Mouse (Mus musculus) liver, embryonic 11.5 days (tissue): Measurements from ENCODE around the gene Ttc7b. TPM values are rescaled to one million over a fixed set of nuclear protein-coding genes. Genes with fewer than 3 reads are reported as not detected.

Experiments used
- ATAC-seq: fragments of 200-750 bp; cut with Nextera tagmentation; replicated peaks from 2 replicates; pipeline ENCODE4 v1.8.0; 2017; ENCODE audit warnings: moderate number of reproducible peaks, mild to moderate bottlenecking, moderate TSS enrichment, moderate library complexity; ENCODE audit not compliant: low FRiP score
- DNase-seq: peaks from one replicate; pipeline ENCODE4 v3.0.0-alpha.2; 2017; ENCODE audit warnings: low spot score
- H3K27ac ChIP-seq: fragments of 300-500 bp; sonication (generic); 2 replicates; pipeline ENCODE4 v1.5.1; 2014; ENCODE audit warnings: mild to moderate bottlenecking, low read depth, low read length, control low read depth
- H3K27me3 ChIP-seq: fragments of 300-500 bp; sonication (generic); replicated peaks from 2 replicates; pipeline ENCODE4 v1.6.1; 2014; ENCODE audit warnings: low read length, mixed read lengths; ENCODE audit not compliant: control insufficient read depth, insufficient read depth
- H3K36me3 ChIP-seq: fragments of 300-500 bp; sonication (generic); 2 replicates; pipeline ENCODE4 v1.6.1; 2014; ENCODE audit warnings: mild to moderate bottlenecking, low read length, moderate library complexity, mixed read lengths; ENCODE audit not compliant: control insufficient read depth, insufficient read depth
- H3K4me1 ChIP-seq: fragments of 300-500 bp; sonication (generic); replicated peaks from 2 replicates; pipeline ENCODE4 v1.6.1; 2014; ENCODE audit warnings: low read length, mixed read lengths; ENCODE audit not compliant: control insufficient read depth, insufficient read depth
- H3K4me2 ChIP-seq: fragments of 300-500 bp; sonication (generic); 2 replicates; pipeline ENCODE4 v1.6.1; 2014; ENCODE audit warnings: mild to moderate bottlenecking, control low read depth, moderate library complexity
- H3K4me3 ChIP-seq: fragments of 300-500 bp; sonication (generic); 2 replicates; pipeline ENCODE4 v1.5.1; 2014; ENCODE audit warnings: low read depth, low read length, control low read depth
- H3K9ac ChIP-seq: fragments of 300-500 bp; sonication (generic); 2 replicates; pipeline ENCODE4 v1.6.1; 2014; ENCODE audit warnings: low read depth, low read length, control low read depth
- H3K9me3 ChIP-seq: fragments of 300-500 bp; sonication (generic); 2 replicates; pipeline ENCODE4 v1.6.1; 2016; ENCODE audit warnings: low read length, inconsistent platforms, mixed read lengths; ENCODE audit not compliant: control insufficient read depth
- WGBS: fragments of 180-500 bp; shearing (Covaris S2); extraction: QIAGEN DNeasy Blood & Tissue Kit; methylation state at CpG from one replicate; pipeline ENCODE4 v1.1.7; 2014; 5-methylcytosine and 5-hydroxymethylcytosine counted together
- polyA plus RNA-seq: library from polyadenylated mRNA; unstranded; fragments of >200 nt; fragmentation: Nextera tagmentation; extraction: Ambion mirVana; gene quantifications from 2 replicates; pipeline ENCODE4 v1.2.1, GENCODE M21; 2014

Gene Ttc7b
- 5.6 and 6.2 TPM in 2 replicates for polyA plus RNA-seq

- no peaks in the 10 kb centered on the region for H3K27me3 ChIP-seq
- H3K27ac ChIP-seq = peak within 1 kb of the TSS; percentile 46
- WGBS = 3% methylated on average over 28 of the region's 42 CpGs
- no peaks in the 10 kb centered on the region for H3K9me3 ChIP-seq
- H3K36me3 ChIP-seq = no peaks in the 10 kb centered on the region
- peak within 1 kb of the TSS; percentile 79 for H3K4me3 ChIP-seq
- peaks cover 21% of the 10 kb centered on the region for H3K4me1 ChIP-seq
- ATAC-seq = peak; percentile 84
- peak within 1 kb of the TSS; percentile 83 for H3K9ac ChIP-seq
- peak; percentile 53 for DNase-seq
- peak within 1 kb of the TSS; percentile 81 for H3K4me2 ChIP-seq
Observed at GRCm38 (mm10) chr12:100520794-100521186, at the start of gene Ttc7b. TSS of gene Ttc7b (minus strand) at chr12:100520826.

DNA sequence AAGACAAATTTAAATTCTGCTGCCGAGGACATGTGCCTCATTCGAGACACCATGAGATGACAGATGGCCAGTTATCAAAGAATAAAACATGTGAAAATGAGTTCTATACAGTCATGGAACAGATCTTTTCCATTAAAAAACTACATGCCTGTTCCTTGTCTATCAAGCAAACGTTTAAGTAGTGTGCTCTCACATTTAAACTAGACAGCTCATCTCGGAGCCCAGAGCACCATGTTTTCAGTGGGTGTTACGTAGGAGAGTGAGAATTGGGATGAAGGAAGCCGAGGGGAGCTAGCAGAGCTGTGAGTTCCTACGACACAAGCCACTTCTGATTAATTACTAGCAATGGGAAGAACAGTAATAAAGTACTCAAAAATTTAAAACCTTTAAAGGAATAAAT, 48.2 kb upstream of the Ttc7b start:
- H3K4me3 ChIP-seq = no peak overlapping the region

DNA sequence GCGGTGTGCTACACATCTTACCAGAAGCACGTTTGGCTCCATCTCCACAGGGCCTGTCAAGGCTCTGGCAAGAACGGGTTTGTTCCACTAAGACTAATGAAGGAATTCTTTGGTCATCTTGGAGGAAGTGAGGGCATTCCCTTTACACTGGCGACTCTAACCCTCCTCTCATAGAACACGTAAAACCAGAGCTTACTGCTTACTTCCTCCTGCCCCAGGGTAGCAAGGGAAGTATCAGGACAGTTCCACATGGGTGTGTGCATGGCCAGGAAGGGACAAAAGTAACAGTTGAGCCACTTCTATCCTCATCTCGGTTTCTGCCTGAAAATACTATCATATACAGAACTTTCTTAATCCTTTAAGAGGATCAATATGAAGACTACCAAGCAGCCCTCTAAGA, 47.5 kb upstream of the Ttc7b start:
- 58% methylated on average over 6 of the region's 6 CpGs for WGBS
- H3K36me3 ChIP-seq = no peaks in the 10 kb centered on the region
- no peak overlapping the region for H3K4me2 ChIP-seq
- no peak overlapping the region for H3K4me3 ChIP-seq
- no peak for ATAC-seq
- H3K4me1 ChIP-seq = no peaks in the 10 kb centered on the region
- H3K9me3 ChIP-seq = no peaks in the 10 kb centered on the region
- no peak overlapping the region for H3K9ac ChIP-seq
- H3K27me3 ChIP-seq = no peaks in the 10 kb centered on the region
- H3K27ac ChIP-seq = no peak overlapping the region
- no peak for DNase-seq

More for the DNA sequence above, 48.2 kb upstream of the Ttc7b start:
- H3K9ac ChIP-seq = no peak overlapping the region
- WGBS = 87% methylated on average over 7 of the region's 7 CpGs
- H3K27ac ChIP-seq = no peak overlapping the region
- H3K4me1 ChIP-seq = no peaks in the 10 kb centered on the region
- DNase-seq (no peak), ATAC-seq (no peak)
- no peak overlapping the region for H3K4me2 ChIP-seq
- H3K9me3 ChIP-seq = no peaks in the 10 kb centered on the region
- no peaks in the 10 kb centered on the region for H3K36me3 ChIP-seq
- no peaks in the 10 kb centered on the region for H3K27me3 ChIP-seq

GRCm38 (mm10) chr12:100567627-100568026, 47.0 kb upstream of the Ttc7b start:
- no peaks in the 10 kb centered on the region for H3K4me1 ChIP-seq
- no peak overlapping the region for H3K9ac ChIP-seq
- no peaks in the 10 kb centered on the region for H3K9me3 ChIP-seq
- H3K36me3 ChIP-seq = no peaks in the 10 kb centered on the region
- H3K27ac ChIP-seq = no peak overlapping the region
- H3K4me3 ChIP-seq = no peak overlapping the region
- DNase-seq (no peak), ATAC-seq (no peak)
- WGBS = 67% methylated on average over 3 of the region's 3 CpGs
- no peak overlapping the region for H3K4me2 ChIP-seq
- no peaks in the 10 kb centered on the region for H3K27me3 ChIP-seq

DNA sequence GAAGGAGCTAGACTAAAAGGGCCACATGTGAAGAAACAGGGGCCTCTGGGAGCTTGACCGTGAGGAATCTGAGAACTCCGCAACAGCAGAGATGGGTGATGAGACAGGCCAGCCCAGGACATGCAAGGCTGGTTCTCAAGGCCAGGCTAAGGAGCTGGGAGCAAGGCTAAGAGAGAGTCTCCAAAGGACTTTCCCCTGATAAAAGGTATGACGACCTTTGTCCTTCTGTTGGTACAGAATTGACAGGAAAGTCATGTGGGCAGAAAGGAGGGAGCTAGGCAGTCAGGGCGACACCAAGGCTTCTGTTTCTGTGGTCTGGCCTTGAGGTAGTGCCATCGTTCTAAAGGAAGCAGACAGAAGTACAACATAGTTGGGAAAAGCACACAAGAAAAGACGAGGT, 33.0 kb upstream of the Ttc7b start:
- H3K27ac ChIP-seq = no peak overlapping the region
- DNase-seq (no peak), ATAC-seq (no peak)
- H3K4me1 ChIP-seq = no peaks in the 10 kb centered on the region
- H3K9me3 ChIP-seq = no peaks in the 10 kb centered on the region
- H3K27me3 ChIP-seq = no peaks in the 10 kb centered on the region
- 82% methylated on average over 6 of the region's 6 CpGs for WGBS
- H3K4me3 ChIP-seq = no peak overlapping the region
- no peak overlapping the region for H3K9ac ChIP-seq
- H3K36me3 ChIP-seq = no peaks in the 10 kb centered on the region
- no peak overlapping the region for H3K4me2 ChIP-seq

DNA sequence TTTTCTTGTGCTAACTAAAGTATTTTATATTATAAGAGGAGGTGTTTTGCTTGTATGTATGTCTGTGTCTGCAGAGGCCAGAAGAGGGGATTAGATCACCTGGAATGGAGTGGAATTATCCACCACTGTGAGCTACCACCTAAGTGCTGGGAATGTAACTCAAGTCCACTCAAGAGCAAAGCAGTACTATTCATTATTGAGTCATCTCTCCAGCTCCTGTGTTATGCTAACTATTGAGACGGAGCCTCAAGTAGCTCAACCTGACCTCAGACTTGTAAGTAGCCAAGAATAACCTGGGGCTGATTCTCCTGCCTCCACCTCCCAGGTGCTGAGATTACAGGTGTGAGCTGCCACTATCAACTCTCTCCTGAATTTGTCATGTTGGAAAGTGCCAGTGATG, 31.3 kb upstream of the Ttc7b start:
- Histone ChIP-seq H3K4me1 (no peaks in the 10 kb centered on the region), H3K27ac (no peak overlapping the region), H3K4me3 (no peak overlapping the region), H3K9ac (no peak overlapping the region), H3K36me3 (no peaks in the 10 kb centered on the region), H3K27me3 (no peaks in the 10 kb centered on the region), H3K9me3 (no peaks in the 10 kb centered on the region), H3K4me2 (no peak overlapping the region)
- ATAC-seq (no peak), DNase-seq (no peak)
- 89% methylated on average over 1 of the region's 1 CpGs for WGBS

DNA sequence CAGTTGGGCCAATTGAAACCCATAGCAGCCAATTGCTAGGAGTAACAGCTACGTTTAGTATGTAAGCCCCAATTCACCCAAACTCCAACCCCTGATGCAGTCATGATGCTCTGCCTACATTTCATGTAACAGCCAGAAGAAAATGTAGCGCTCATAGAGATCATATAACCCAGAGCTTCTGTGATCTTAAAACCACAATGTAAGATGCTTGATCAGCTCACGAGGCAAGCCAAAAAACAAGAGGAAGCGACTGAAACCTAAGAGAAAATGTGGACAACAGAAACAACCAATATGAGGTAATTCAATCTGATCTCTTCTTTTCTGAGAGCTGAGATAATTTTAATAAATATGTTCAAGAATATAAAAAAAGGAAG, 23.6 kb upstream of the Ttc7b start:
- Histone ChIP-seq H3K9ac (no peak overlapping the region), H3K4me1 (no peaks in the 10 kb centered on the region), H3K9me3 (no peaks in the 10 kb centered on the region), H3K4me3 (no peak overlapping the region), H3K4me2 (no peak overlapping the region), H3K36me3 (no peaks in the 10 kb centered on the region), H3K27ac (no peak overlapping the region), H3K27me3 (no peaks in the 10 kb centered on the region)
- 77% methylated on average over 4 of the region's 4 CpGs for WGBS
- ATAC-seq (no peak), DNase-seq (no peak)

- H3K9me3 ChIP-seq = no peaks in the 10 kb centered on the region
- WGBS = 74% methylated on average over 6 of the region's 6 CpGs
- no peak for DNase-seq
Observed at GRCm38 (mm10) chr12:100543437-100544193, 23.0 kb upstream of the Ttc7b start.

DNA sequence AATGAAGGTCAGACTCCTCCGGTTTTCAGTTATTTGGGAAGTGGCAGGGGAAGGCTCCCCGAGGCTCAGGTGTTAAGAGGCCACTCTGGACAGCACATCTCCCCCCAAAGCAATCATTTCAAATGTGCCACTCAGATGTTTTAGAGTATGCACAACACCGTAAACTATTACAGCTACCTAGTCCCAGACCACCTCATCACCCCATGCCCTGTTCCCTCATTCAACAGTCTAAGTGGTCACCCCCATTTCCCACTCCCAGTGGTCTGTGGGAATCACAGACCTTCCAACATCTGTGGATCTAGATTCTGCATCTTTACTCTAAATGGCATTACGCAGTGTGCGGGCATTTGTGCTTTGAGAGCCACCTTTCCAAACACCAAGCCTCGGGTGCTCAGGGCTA, 21.9 kb upstream of the Ttc7b start:
- no peak overlapping the region for H3K9ac ChIP-seq
- no peaks in the 10 kb centered on the region for H3K36me3 ChIP-seq
- no peak overlapping the region for H3K4me2 ChIP-seq
- DNase-seq (no peak), ATAC-seq (no peak)
- H3K27ac ChIP-seq = no peak overlapping the region
- H3K9me3 ChIP-seq = no peaks in the 10 kb centered on the region
- H3K27me3 ChIP-seq = no peaks in the 10 kb centered on the region
- no peaks in the 10 kb centered on the region for H3K4me1 ChIP-seq
- no peak overlapping the region for H3K4me3 ChIP-seq
- 87% methylated on average over 6 of the region's 6 CpGs for WGBS

More at GRCm38 (mm10) chr12:100543437-100544193, 23.0 kb upstream of the Ttc7b start:
- Histone ChIP-seq H3K9ac (no peak overlapping the region), H3K27ac (no peak overlapping the region), H3K27me3 (no peaks in the 10 kb centered on the region), H3K4me2 (no peak overlapping the region), H3K36me3 (no peaks in the 10 kb centered on the region), H3K4me3 (no peak overlapping the region), H3K4me1 (no peaks in the 10 kb centered on the region)
- no peak for ATAC-seq
